8 mouse cellular contexts compared by ENCODE assay signal in genomic region chr19:5802011-5802786, GRCm38 (mm10). TPM values are rescaled to one million over a fixed set of nuclear protein-coding genes. Genes with fewer than 3 reads are reported as not detected.
DNase-seq lines count a peak whose midpoint lies in the region; ATAC-seq and TF ChIP-seq lines count a peak whose summit lies in the region.

No protein-coding gene starts in this region.

- peaks cover 33% of the 10 kb centered on the region for H3K4me1 ChIP-seq in lung, embryonic 15.5 days
- H3K4me1 ChIP-seq in olfactory bulb, adult 2 months (ENCODE audit: control insufficient read depth, insufficient read depth, low read length), result peaks cover 32% of the 10 kb centered on the region

- peak; percentile 100 for TF ChIP-seq POLR2A in olfactory bulb, adult 2 months (IDR thresholded peaks at IDR 0.05; ENCODE audit: insufficient read depth, low read depth, low read length)

- no peaks in the 10 kb centered on the region for H3K27me3 ChIP-seq in lung, embryonic 15.5 days

- peak overlapping the region; percentile 99 for H3K27ac ChIP-seq in lung, embryonic 15.5 days
- peak overlapping the region; percentile 100 for H3K27ac ChIP-seq in olfactory bulb, adult 2 months (ENCODE audit: insufficient read depth, low read depth, low read length)

- ATAC-seq in hematopoietic stem cell, adult 5-6 weeks (replicated peaks in 1 of 2; ENCODE audit: insufficient read depth in 1 of 2, low FRiP score in 2 of 2, low TSS enrichment in 1 of 2, low read depth in 1 of 2, poor library complexity in 2 of 2, severe bottlenecking in 2 of 2), result peak; percentile 55 to 61
- 0 out of 2 replicates have a peak, but pooled peaks have one; percentile 36 for ATAC-seq in lung, embryonic 15.5 days (ENCODE audit: borderline replicate concordance, extremely low read depth, low FRiP score, low TSS enrichment)

- H3K4me2 ChIP-seq in lung, embryonic 15.5 days, result peak overlapping the region; percentile 85

- WGBS in lung, embryonic 15.5 days, result under 1% methylated on average over 25 of the region's 25 CpGs
- under 1% methylated on average over 25 of the region's 25 CpGs for WGBS in olfactory bulb, adult 2 months

- peaks cover 18% of the 10 kb centered on the region for H3K36me3 ChIP-seq in lung, embryonic 15.5 days

- peak overlapping the region; percentile 86 for H3K4me3 ChIP-seq in lung, embryonic 15.5 days
- peak overlapping the region; percentile 65 for H3K4me3 ChIP-seq in olfactory bulb, adult 2 months (ENCODE audit: insufficient read depth, low read depth, low read length)

- no peak for TF ChIP-seq CTCF in olfactory bulb, adult 2 months (IDR thresholded peaks at IDR 0.05; ENCODE audit: insufficient read depth, low read depth, low read length)

- DNase-seq in MEL-GATA-1-ER (ENCODE audit: extremely low read depth, low read depth), result peak; percentile 80
- DNase-seq in cerebellum, adult 8-10 months, result peak; percentile 97
- DNase-seq in forelimb bud, embryonic 11.5 days (ENCODE audit: low read depth, low spot score), result peak; percentile 98
- DNase-seq in layer of hippocampus, adult 9-10 months (ENCODE audit: low spot score), result peak; percentile 98
- DNase-seq in thymus, adult 18-20 months, result peak; percentile 85 to 89

- H3K9me3 ChIP-seq in lung, embryonic 15.5 days, result no peaks in the 10 kb centered on the region

- H3K9ac ChIP-seq in lung, embryonic 15.5 days, result peak overlapping the region; percentile 99

RNA-seq across cellular contexts. Expression of gene Scyl1, which starts 31.0 kb away (rescaled TPM):
- total RNA-seq in hematopoietic stem cell, adult 5-6 weeks (2017), result 22.5 and 30.9 TPM in 2 replicates
- 76.1 and 83.6 TPM in 2 replicates for polyA plus RNA-seq in lung, embryonic 15.5 days (2015; fragmentation: Nextera tagmentation; extraction: Ambion mirVana)
- not detected in 2 replicates for polyA plus RNA-seq in olfactory bulb, adult 2 months (2012; ENCODE audit: insufficient read depth, insufficient read length, low replicate concordance, missing spikeins)

Comparison
In these comparisons a context has a peak if more than half of its experiments do, and no peak if none do; other contexts are left out.
1. Peak in every context shown above with its lines: DNase-seq, ATAC-seq, H3K4me3 ChIP-seq and H3K27ac ChIP-seq.